Mouse (Mus musculus) retina, adult 2 months (tissue): ENCODE results near the gene Edaradd.

Experiments used
- DNase-seq: peaks from one replicate; pipeline ENCODE4 v3.0.0-alpha.2; 2012; ENCODE audit warnings: low read depth, low spot score

The Edaradd gene

DNA sequence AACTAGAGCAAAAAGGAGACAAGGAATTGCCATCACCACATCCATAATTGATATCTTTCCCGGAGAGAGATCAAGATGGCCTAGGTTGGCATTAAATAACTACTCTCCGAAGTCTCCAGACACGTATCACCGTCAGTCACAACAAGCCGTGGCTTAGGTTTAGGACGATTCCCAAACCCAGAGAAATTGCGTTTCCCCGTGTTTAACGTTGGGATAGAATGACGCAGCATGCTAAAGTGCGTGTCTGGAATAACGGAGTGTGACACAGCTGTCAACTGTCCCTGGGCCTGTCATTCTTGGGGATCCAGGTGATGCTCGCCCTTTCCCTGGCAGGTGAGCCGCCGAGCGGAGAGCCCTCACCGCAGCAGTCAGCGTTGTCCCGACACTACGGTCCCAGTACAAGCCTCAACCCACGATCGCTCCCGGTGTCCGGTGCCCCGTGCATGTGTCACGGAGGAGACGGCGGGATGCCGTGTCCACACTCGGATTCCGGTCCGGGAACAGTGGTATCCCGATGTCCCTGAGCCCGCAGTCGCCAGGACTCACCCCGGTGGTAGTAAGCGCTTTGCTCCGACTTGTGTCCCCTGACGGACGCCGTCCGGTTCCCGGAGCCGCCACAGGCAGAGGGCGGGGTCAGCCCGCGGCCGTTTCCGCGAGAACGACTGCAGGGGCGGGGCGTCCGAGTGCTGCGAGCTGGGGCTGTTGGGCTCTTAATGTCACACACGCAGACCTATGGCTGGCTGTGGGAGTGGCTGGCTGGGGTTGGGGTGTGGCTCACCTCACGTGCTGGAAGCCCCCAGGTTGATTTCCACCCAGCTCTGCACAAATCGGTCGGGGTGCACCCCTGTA, 59.1 kb downstream of the Edaradd start:
- peak; percentile 78 for DNase-seq

DNA sequence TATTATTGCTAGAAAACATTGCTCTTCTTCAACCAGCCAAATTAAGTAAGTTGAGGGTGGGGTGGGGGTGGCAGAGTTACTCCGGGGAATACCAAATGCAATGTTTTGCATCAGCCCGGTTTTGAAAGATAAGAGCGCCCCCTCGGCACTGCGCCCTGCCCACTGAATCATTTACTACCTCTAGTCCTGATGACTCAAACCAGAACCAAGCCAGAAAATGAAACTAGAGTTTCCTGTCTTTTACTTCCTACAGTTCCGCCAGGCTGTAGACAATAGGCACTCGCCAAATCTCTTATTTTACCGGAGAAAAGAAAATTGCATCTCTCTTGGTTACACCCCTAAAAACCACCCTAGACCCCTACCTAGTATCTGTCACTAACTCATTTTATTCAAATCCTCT, 59.8 kb downstream of the Edaradd start:
- DNase-seq = no peak

DNA sequence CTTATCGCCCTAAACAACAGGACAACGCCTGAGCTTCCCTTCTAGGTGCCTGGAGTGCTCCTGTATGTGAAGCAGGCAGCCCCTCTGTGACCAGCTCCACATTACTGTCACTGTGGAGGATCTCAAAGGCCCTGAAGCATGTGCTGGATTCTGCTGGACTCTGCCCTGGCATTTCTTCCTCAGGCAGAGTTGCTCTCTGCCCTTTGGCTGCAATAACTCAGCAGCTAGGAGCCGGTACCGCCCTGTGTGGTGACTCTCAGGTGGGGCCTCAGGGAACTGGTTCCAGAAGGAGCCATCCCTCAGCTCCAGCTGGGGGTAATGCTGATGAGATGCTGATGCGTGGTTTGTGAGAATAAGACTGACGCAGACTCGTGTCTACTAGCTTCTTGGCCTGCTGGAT, 63.5 kb downstream of the Edaradd start:
- DNase-seq = no peak

DNA sequence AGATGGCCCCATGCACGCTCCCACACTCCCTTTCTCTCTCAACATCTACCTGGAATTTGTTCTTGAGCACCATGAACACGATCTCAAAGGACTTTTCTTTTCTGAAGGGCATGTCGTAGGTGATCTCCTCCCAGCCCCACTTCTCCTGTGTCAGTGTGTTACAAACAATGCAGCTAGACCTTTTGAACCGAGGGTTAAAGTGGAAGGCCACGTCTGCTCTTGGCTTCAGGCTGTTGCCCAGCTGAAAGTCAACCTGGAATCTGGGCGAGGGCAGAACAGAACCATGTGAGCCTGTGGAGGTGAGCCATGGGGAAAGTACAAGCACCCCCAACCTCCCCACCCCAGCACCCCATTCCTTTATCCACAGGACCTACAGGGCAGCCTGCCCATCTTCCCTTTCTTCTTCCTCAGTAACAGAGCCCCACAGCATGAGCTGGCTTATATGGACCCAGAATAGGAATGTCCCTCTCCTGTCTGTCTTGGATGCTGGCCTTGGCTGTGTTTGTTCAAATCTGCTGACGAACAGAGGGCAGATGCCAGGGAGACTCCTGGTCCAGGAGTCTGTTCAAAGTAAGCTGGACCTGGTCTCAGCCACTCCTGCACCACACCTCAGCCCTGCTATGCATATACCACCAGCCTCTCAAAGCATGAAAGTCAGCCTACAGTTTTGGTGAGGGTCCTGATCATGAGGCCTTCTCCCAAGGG, 65.4 kb downstream of the Edaradd start:
- no peak for DNase-seq

DNA sequence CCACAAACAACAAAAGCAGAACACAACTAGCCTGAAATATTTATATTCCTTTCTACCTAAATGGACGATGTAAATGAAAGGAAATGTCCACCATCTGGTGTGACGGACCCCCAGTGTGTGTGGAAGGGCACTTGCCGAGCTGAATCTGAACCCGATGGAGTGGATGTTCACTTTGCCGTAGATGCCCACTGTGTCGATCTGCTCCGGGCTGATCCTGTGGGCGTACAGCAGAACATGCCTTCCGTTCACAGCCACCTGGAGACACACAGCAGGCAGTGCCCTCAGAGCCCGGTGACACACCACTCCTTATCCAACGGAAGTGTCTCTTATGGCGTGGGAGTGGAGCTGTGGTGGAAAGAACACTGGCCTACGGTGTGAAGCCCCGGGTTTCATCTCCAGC, 67.1 kb downstream of the Edaradd start:
- no peak for DNase-seq

DNA sequence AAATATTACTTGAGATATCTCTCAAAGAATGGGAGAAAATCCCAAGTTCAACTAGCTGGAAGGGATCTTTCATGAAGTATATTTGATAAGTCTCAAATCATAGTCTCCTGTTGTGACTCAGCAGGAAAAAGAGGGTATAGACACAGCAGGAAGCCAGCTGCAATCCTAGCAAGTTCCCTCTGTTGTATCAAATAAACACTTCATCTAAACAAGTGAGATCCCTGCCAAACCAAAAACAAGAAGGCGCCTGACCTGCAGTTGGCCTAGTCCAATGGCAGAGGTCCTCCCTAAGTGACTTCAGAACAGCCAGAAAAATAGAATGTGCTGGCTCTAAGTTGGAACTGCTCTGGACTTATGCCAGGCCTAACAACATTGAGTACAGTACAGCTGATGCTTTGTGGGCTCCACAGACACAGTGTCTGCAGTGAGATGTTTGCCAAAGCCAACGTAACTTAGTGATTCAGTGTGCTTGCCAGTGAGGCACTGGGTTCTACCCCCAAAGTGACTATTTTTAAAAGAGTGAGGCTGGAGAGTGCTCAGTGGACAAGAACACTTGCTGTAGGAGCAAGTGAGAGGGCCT, 78.1 kb downstream of the Edaradd start:
- no peak for DNase-seq

DNA sequence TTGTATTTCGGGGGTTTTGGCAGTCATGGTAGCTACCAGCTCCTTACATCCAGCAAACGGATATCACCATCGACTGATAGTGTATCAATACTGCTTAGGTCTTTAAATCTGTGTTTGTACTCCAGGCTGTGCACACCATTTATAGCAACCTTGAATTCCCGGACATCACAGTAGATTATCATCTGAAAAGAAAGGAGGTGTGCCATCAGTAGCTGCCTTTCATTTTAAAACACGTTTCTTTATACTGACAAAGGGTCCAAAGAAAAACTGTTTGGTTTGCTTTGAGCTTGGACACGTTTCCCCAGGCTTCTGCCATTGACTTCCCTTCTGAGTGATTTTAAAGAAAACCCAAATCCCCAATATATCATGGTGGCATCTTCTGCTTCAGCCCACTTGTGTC, 79.4 kb downstream of the Edaradd start:
- no peak for DNase-seq

DNA sequence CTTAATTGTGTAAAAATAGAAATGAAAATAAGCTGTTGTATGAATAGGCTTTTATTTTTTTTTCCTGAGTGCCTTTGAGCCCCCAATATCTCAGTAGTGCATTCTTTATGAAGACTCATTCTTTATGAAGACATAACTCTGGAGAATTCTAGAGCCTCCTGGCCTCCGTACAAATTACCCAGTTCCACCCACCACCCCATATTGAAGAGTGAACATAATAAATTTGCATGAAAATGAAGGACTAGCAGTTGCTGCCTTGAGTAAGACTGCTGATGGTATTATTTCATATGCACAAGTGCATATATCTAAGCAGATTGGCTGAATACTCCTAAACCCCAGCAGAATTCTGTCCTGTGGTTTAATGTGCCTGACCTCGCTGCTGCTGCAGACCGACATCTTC, 80.7 kb downstream of the Edaradd start:
- DNase-seq = no peak

DNA sequence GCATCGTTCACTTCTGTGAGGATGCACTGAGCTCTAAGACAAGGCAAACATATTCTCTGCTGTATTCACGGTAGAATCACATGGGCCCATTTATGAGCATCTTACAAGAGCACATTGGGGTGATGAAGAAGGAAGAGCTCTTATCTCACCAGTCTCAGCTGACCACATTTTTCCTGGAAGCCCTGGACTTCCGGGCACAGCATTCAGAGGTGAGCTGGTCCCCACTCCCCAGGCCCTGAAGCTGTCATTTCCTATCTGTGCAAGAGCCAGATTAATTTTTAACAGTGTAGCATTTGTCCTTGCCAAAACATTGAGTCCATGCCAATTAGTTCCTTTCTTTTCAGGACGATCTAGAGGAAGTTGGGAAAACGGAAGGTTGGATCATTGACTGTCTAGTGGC, 86.4 kb downstream of the Edaradd start:
- no peak for DNase-seq

DNA sequence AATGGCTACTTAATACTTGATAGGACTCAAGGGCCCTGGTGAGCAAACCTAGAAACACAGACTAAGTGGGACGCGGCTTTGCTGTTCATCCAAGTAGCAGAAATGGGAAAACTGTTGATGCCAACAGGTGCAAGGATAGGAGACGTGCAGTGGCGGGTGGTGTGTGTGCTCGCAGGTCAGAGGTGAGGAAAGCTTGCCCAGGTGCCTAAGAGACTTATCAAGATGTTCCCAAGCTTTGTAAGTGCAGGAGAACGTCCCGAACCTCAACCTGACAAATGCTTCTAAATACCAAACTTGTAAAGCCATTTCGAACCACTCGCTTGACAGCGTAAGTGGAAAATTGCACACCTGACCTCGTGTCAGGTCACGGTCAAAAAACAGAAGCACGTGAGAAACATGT, 91.7 kb downstream of the Edaradd start:
- no peak for DNase-seq
